Mouse (Mus musculus) lung, adult 2 months (tissue): ENCODE data around the gene Ccnk. TPM values are rescaled to one million over a fixed set of nuclear protein-coding genes. Genes with fewer than 3 reads are reported as not detected.

Experiments
- DNase-seq: peaks from one replicate; pipeline ENCODE4 v3.0.0; 2022
- H3K4me1 ChIP-seq: fragments of 200-500 bp; 2 replicates; pipeline ENCODE4 v1.6.1; 2011; ENCODE audit warnings: low read length; ENCODE audit not compliant: control insufficient read depth, insufficient read depth
- H3K4me3 ChIP-seq: fragments of 200-500 bp; replicated peaks from 2 replicates; pipeline ENCODE3; 2011; ENCODE audit warnings: low read depth, mild to moderate bottlenecking, control low read depth, low read length; ENCODE audit errors: extremely low read depth
- CTCF ChIP-seq: fragments of 200-500 bp; IDR thresholded peaks from 2 replicates; pipeline ENCODE4 v1.5.1; 2011; ENCODE audit warnings: mild to moderate bottlenecking, low read length, control low read depth; ENCODE audit not compliant: insufficient read depth
- POLR2A ChIP-seq: fragments of 200-500 bp; IDR thresholded peaks from 2 replicates; pipeline ENCODE4 v1.6.1; 2011; ENCODE audit warnings: low read depth, mild to moderate bottlenecking, control low read depth, low read length, borderline replicate concordance; ENCODE audit errors: extremely low read depth
- WGBS: fragments of 180-500 bp; shearing (Covaris S2); methylation state at CpG from one replicate; pipeline ENCODE4 v1.1.7; 2018; 5-methylcytosine and 5-hydroxymethylcytosine counted together
- polyA plus RNA-seq: library from polyadenylated mRNA; depleted of rRNA; stranded (reverse); fragments of >200 nt; gene quantifications from 2 replicates; pipeline ENCODE4 v1.2.3, GENCODE M21; 2012; rRNA removed

Ccnk gene
- polyA plus RNA-seq, 1 experiment, result 15.8 TPM

- Histone ChIP-seq H3K4me3 (no peak overlapping the region), H3K4me1 (peaks cover 18% of the 10 kb centered on the region)
- DNase-seq, result no peak
- 72% methylated on average over 15 of the region's 15 CpGs for WGBS
- TF ChIP-seq CTCF (no peak), POLR2A (no peak)
Measured at GRCm38 (mm10) chr12:108251825-108252542, 72.6 kb downstream of the Ccnk start.

Other genes starting within 250 kb of the Ccnk start
- gene Bcl11b, start 176.0 kb upstream of the Ccnk start, polyA plus RNA-seq, result 2.6 and 4.2 TPM in 2 replicates
- 19.8 and 28.4 TPM in 2 replicates for gene Setd3, start 265 bp upstream of the Ccnk start, polyA plus RNA-seq
- gene Ccdc85c, start 95.8 kb downstream of the Ccnk start, polyA plus RNA-seq, result 22.2 and 22.5 TPM in 2 replicates
- 1.3 and 1.8 TPM in 2 replicates for gene Hhipl1, start 126.7 kb downstream of the Ccnk start, polyA plus RNA-seq
- 1.6 and 3.0 TPM in 2 replicates for gene Cyp46a1, start 154.8 kb downstream of the Ccnk start, polyA plus RNA-seq
- gene Eml1, start 191.4 kb downstream of the Ccnk start, polyA plus RNA-seq, result 51.5 and 70.6 TPM in 2 replicates